Mouse (Mus musculus) heart, embryonic 12.5 days (tissue): ENCODE data around the gene 2010111I01Rik. TPM values are rescaled to one million over a fixed set of nuclear protein-coding genes. Genes with fewer than 3 reads are reported as not detected.

Source experiments
- ATAC-seq: fragments of 200-750 bp; cut with Nextera tagmentation; 2 replicates; pipeline ENCODE4 v1.8.0; 2017; ENCODE audit warnings: moderate TSS enrichment, moderate library complexity; ENCODE audit not compliant: insufficient number of reproducible peaks, low FRiP score
- H3K27ac ChIP-seq: fragments of 300-500 bp; sonication (generic); 2 replicates; pipeline ENCODE4 v1.5.1; 2016; ENCODE audit warnings: mild to moderate bottlenecking, moderate library complexity; ENCODE audit not compliant: poor library complexity, severe bottlenecking
- H3K27me3 ChIP-seq: fragments of 300-500 bp; sonication (generic); replicated peaks from 2 replicates; pipeline ENCODE4 v1.6.1; 2016; ENCODE audit warnings: mild to moderate bottlenecking, moderate library complexity
- H3K36me3 ChIP-seq: fragments of 300-500 bp; sonication (generic); 2 replicates; pipeline ENCODE4 v1.6.1; 2016; ENCODE audit warnings: mild to moderate bottlenecking, moderate library complexity
- H3K4me1 ChIP-seq: fragments of 300-500 bp; sonication (generic); replicated peaks from 2 replicates; pipeline ENCODE4 v1.6.1; 2016; ENCODE audit warnings: mild to moderate bottlenecking
- H3K4me2 ChIP-seq: fragments of 300-500 bp; sonication (generic); 2 replicates; pipeline ENCODE4 v1.6.1; 2016; ENCODE audit warnings: mild to moderate bottlenecking, moderate library complexity
- H3K4me3 ChIP-seq: fragments of 300-500 bp; sonication (generic); 2 replicates; pipeline ENCODE4 v1.5.1; 2016; ENCODE audit warnings: mild to moderate bottlenecking
- H3K9ac ChIP-seq: fragments of 300-500 bp; sonication (generic); 2 replicates; pipeline ENCODE4 v1.6.1; 2016; ENCODE audit warnings: mild to moderate bottlenecking, moderate library complexity
- H3K9me3 ChIP-seq: fragments of 300-500 bp; sonication (generic); replicated peaks from 2 replicates; pipeline ENCODE4 v1.6.1; 2016; ENCODE audit warnings: mild to moderate bottlenecking, moderate library complexity
- WGBS: fragments of 180-500 bp; shearing (Covaris S2); methylation state at CpG from one replicate; pipeline ENCODE4 v1.1.7; 2016; 5-methylcytosine and 5-hydroxymethylcytosine counted together
- polyA plus RNA-seq: library from polyadenylated mRNA; unstranded; fragments of >200 nt; fragmentation: Nextera tagmentation; extraction: Ambion mirVana; gene quantifications from 2 replicates; pipeline ENCODE4 v1.2.1, GENCODE M21; 2016

2010111I01Rik gene
- polyA plus RNA-seq, 1 experiment from 2014 or later, result 53.5 TPM

- Histone ChIP-seq H3K27me3 (no peaks in the 10 kb centered on the region), H3K4me1 (peaks cover 91% of the 10 kb centered on the region), H3K4me3 (no peak overlapping the region), H3K4me2 (no peak overlapping the region), H3K36me3 (peaks cover 25% of the 10 kb centered on the region), H3K9me3 (no peaks in the 10 kb centered on the region), H3K9ac (no peak overlapping the region), H3K27ac (peak overlapping the region; percentile 59; the same call in 1 of the 2 replicates)
- ATAC-seq, result no peak
- WGBS, result 75% methylated on average over 7 of the region's 7 CpGs
Measured at GRCm38 (mm10) chr13:63247041-63247440, 282.3 kb downstream of the 2010111I01Rik start.

GRCm38 (mm10) chr13:63247631-63248030 lies 282.9 kb downstream of the 2010111I01Rik start:
- no peak overlapping the region for H3K4me2 ChIP-seq
- no peak overlapping the region for H3K27ac ChIP-seq
- H3K27me3 ChIP-seq, result no peaks in the 10 kb centered on the region
- 92% methylated on average over 11 of the region's 11 CpGs for WGBS
- H3K9ac ChIP-seq, result no peak overlapping the region
- H3K9me3 ChIP-seq, result no peaks in the 10 kb centered on the region
- H3K4me1 ChIP-seq, result peaks cover 90% of the 10 kb centered on the region
- no peak for ATAC-seq
- peaks cover 25% of the 10 kb centered on the region for H3K36me3 ChIP-seq
- no peak overlapping the region for H3K4me3 ChIP-seq

GRCm38 (mm10) chr13:63248318-63248717 lies 283.6 kb downstream of the 2010111I01Rik start:
- ATAC-seq, result no peak
- 86% methylated on average over 10 of the region's 10 CpGs for WGBS
- no peaks in the 10 kb centered on the region for H3K27me3 ChIP-seq
- H3K9ac ChIP-seq, result no peak overlapping the region
- H3K4me2 ChIP-seq, result no peak overlapping the region
- no peak overlapping the region for H3K27ac ChIP-seq
- no peak overlapping the region for H3K4me3 ChIP-seq
- H3K4me1 ChIP-seq, result peaks cover 90% of the 10 kb centered on the region
- H3K36me3 ChIP-seq, result peaks cover 25% of the 10 kb centered on the region; the same call in 1 of the 2 replicates
- H3K9me3 ChIP-seq, result no peaks in the 10 kb centered on the region

- Histone ChIP-seq H3K4me1 (peaks cover 90% of the 10 kb centered on the region), H3K36me3 (peaks cover 26% of the 10 kb centered on the region; the same call in 1 of the 2 replicates), H3K9me3 (no peaks in the 10 kb centered on the region), H3K4me2 (0 out of 2 replicates have a peak overlapping the region, but pooled peaks have one; percentile 12), H3K27me3 (no peaks in the 10 kb centered on the region), H3K9ac (peak overlapping the region; percentile 37; the same call in 1 of the 2 replicates), H3K4me3 (no peak overlapping the region), H3K27ac (peak overlapping the region; percentile 43; the same call in 1 of the 2 replicates)
- ATAC-seq, result no peak
- WGBS, result 55% methylated on average over 7 of the region's 7 CpGs
Measured at GRCm38 (mm10) chr13:63249171-63249570, 284.5 kb downstream of the 2010111I01Rik start.

- Histone ChIP-seq H3K27ac (peak overlapping the region; percentile 31; the same call in 1 of the 2 replicates), H3K27me3 (no peaks in the 10 kb centered on the region), H3K9ac (no peak overlapping the region), H3K36me3 (peaks cover 26% of the 10 kb centered on the region), H3K4me1 (peaks cover 91% of the 10 kb centered on the region), H3K4me3 (no peak overlapping the region), H3K4me2 (no peak overlapping the region), H3K9me3 (no peaks in the 10 kb centered on the region)
- no peak for ATAC-seq
- WGBS, result 62% methylated on average over 8 of the region's 8 CpGs
Measured at GRCm38 (mm10) chr13:63249741-63250431, 285.2 kb downstream of the 2010111I01Rik start.

- ATAC-seq, result no peak
- H3K9ac ChIP-seq, result no peak overlapping the region
- WGBS, result 88% methylated on average over 8 of the region's 8 CpGs
- no peaks in the 10 kb centered on the region for H3K27me3 ChIP-seq
- H3K4me2 ChIP-seq, result peak overlapping the region; percentile 41
- H3K36me3 ChIP-seq, result peaks cover 22% of the 10 kb centered on the region
- no peaks in the 10 kb centered on the region for H3K9me3 ChIP-seq
- H3K4me3 ChIP-seq, result no peak overlapping the region
- peak overlapping the region; percentile 12; the same call in 1 of the 2 replicates for H3K27ac ChIP-seq
- H3K4me1 ChIP-seq, result peaks cover 91% of the 10 kb centered on the region
Measured at GRCm38 (mm10) chr13:63250441-63250980, 285.8 kb downstream of the 2010111I01Rik start.

GRCm38 (mm10) chr13:63251118-63251889 lies 286.6 kb downstream of the 2010111I01Rik start:
- 42% methylated on average over 12 of the region's 12 CpGs for WGBS
- H3K9me3 ChIP-seq, result no peaks in the 10 kb centered on the region
- peaks cover 17% of the 10 kb centered on the region; the same call in 1 of the 2 replicates for H3K36me3 ChIP-seq
- peak overlapping the region; percentile 51 for H3K9ac ChIP-seq
- H3K27ac ChIP-seq, result peak overlapping the region; percentile 80
- no peaks in the 10 kb centered on the region for H3K27me3 ChIP-seq
- peak; percentile 19; the same call in 1 of the 2 replicates for ATAC-seq
- peaks cover 90% of the 10 kb centered on the region for H3K4me1 ChIP-seq
- peak overlapping the region; percentile 41 for H3K4me2 ChIP-seq
- no peak overlapping the region for H3K4me3 ChIP-seq

GRCm38 (mm10) chr13:63252295-63253010 lies 287.8 kb downstream of the 2010111I01Rik start:
- no peak overlapping the region; the same call in 1 of the 2 replicates for H3K4me2 ChIP-seq

GRCm38 (mm10) chr13:63253147-63253546 lies 288.5 kb downstream of the 2010111I01Rik start:
- 0 out of 2 replicates have a peak overlapping the region, but pooled peaks have one; percentile 18 for H3K9ac ChIP-seq
- ATAC-seq, result no peak
- 55% methylated on average over 5 of the region's 5 CpGs for WGBS
- H3K27ac ChIP-seq, result no peak overlapping the region
- H3K4me1 ChIP-seq, result peaks cover 87% of the 10 kb centered on the region
- H3K27me3 ChIP-seq, result no peaks in the 10 kb centered on the region
- H3K36me3 ChIP-seq, result peaks cover 20% of the 10 kb centered on the region
- H3K4me3 ChIP-seq, result no peak overlapping the region
- no peak overlapping the region for H3K4me2 ChIP-seq
- no peaks in the 10 kb centered on the region for H3K9me3 ChIP-seq

More at GRCm38 (mm10) chr13:63252295-63253010, 287.8 kb downstream of the 2010111I01Rik start:
- Histone ChIP-seq H3K4me3 (no peak overlapping the region), H3K36me3 (peaks cover 24% of the 10 kb centered on the region), H3K9me3 (no peaks in the 10 kb centered on the region), H3K27ac (peak overlapping the region; percentile 80; the same call in 1 of the 2 replicates), H3K9ac (0 out of 2 replicates have a peak overlapping the region, but pooled peaks have one; percentile 18), H3K4me1 (peaks cover 86% of the 10 kb centered on the region), H3K27me3 (no peaks in the 10 kb centered on the region)
- 60% methylated on average over 2 of the region's 2 CpGs for WGBS
- no peak for ATAC-seq

- 84% methylated on average over 7 of the region's 7 CpGs for WGBS
- no peak for ATAC-seq
Measured at GRCm38 (mm10) chr13:63253886-63254636, 289.4 kb downstream of the 2010111I01Rik start.

More at GRCm38 (mm10) chr13:63253886-63254636, 289.4 kb downstream of the 2010111I01Rik start:
- no peak overlapping the region for H3K27ac ChIP-seq
- no peaks in the 10 kb centered on the region for H3K9me3 ChIP-seq
- H3K36me3 ChIP-seq, result peaks cover 17% of the 10 kb centered on the region
- no peak overlapping the region for H3K4me3 ChIP-seq
- peaks cover 87% of the 10 kb centered on the region for H3K4me1 ChIP-seq
- H3K4me2 ChIP-seq, result no peak overlapping the region
- H3K27me3 ChIP-seq, result no peaks in the 10 kb centered on the region
- no peak overlapping the region; the same call in 1 of the 2 replicates for H3K9ac ChIP-seq
